Mouse (Mus musculus): ENCODE data around the gene Rabgap1l. TPM values are rescaled to one million over a fixed set of nuclear protein-coding genes. Genes with fewer than 3 reads are reported as not detected.
A peak's percentile ranks its signal among the peaks of the same experiment; 100 is the strongest.

Gene Rabgap1l
- polyA plus RNA-seq, 1 experiment, result 12.9 TPM

GRCm38 (mm10) chr1:160743229-160743628, 49.8 kb downstream of the Rabgap1l start:
- Histone ChIP-seq H3K27ac (ENCODE audit: insufficient read depth, low read depth, low read length) (no peak overlapping the region), H3K4me1 (ENCODE audit: control insufficient read depth, insufficient read depth, low read length) (no peaks in the 10 kb centered on the region), H3K36me3 (ENCODE audit: control insufficient read depth, insufficient read depth, low read length) (no peaks in the 10 kb centered on the region), H3K4me3 (ENCODE audit: insufficient read depth, low read depth, low read length) (no peak overlapping the region), H3K27me3 (replicated peaks; ENCODE audit: control insufficient read depth, insufficient read depth, low read length) (no peaks in the 10 kb centered on the region)
- TF ChIP-seq CTCF (conservative IDR thresholded peaks at IDR 0.05; ENCODE audit: insufficient read depth, insufficient read length, low read depth, low read length) (peak; percentile 42), POLR2A (IDR thresholded peaks at IDR 0.05; ENCODE audit: low read depth, low read length) (no peak)
- DNase-seq, result peak; percentile 75
- 1% methylated on average over 2 of the region's 2 CpGs for WGBS

GRCm38 (mm10) chr1:160740650-160741049, 52.4 kb downstream of the Rabgap1l start:
- 63% methylated on average over 2 of the region's 2 CpGs for WGBS
- Histone ChIP-seq H3K27ac (ENCODE audit: insufficient read depth, low read depth, low read length) (no peak overlapping the region), H3K4me3 (ENCODE audit: insufficient read depth, low read depth, low read length) (no peak overlapping the region), H3K36me3 (ENCODE audit: control insufficient read depth, insufficient read depth, low read length) (no peaks in the 10 kb centered on the region), H3K27me3 (replicated peaks; ENCODE audit: control insufficient read depth, insufficient read depth, low read length) (no peaks in the 10 kb centered on the region), H3K4me1 (ENCODE audit: control insufficient read depth, insufficient read depth, low read length) (no peaks in the 10 kb centered on the region)
- TF ChIP-seq CTCF (conservative IDR thresholded peaks at IDR 0.05; ENCODE audit: insufficient read depth, insufficient read length, low read depth, low read length) (no peak), POLR2A (IDR thresholded peaks at IDR 0.05; ENCODE audit: low read depth, low read length) (no peak)
- no peak for DNase-seq

GRCm38 (mm10) chr1:160734743-160735142, 58.3 kb downstream of the Rabgap1l start:
- TF ChIP-seq CTCF (conservative IDR thresholded peaks at IDR 0.05; ENCODE audit: insufficient read depth, insufficient read length, low read depth, low read length) (no peak), POLR2A (IDR thresholded peaks at IDR 0.05; ENCODE audit: low read depth, low read length) (no peak)
- H3K4me3 ChIP-seq (ENCODE audit: insufficient read depth, low read depth, low read length), result no peak overlapping the region
- H3K27ac ChIP-seq (ENCODE audit: insufficient read depth, low read depth, low read length), result no peak overlapping the region
- 0 out of 2 replicates have a peak, but pooled peaks cover 1% of the 10 kb centered on the region for H3K36me3 ChIP-seq (ENCODE audit: control insufficient read depth, insufficient read depth, low read length)
- no peaks in the 10 kb centered on the region for H3K4me1 ChIP-seq (ENCODE audit: control insufficient read depth, insufficient read depth, low read length)
- 82% methylated on average over 2 of the region's 2 CpGs for WGBS
- H3K27me3 ChIP-seq (replicated peaks; ENCODE audit: control insufficient read depth, insufficient read depth, low read length), result no peaks in the 10 kb centered on the region
- no peak for DNase-seq

- WGBS, result 90% methylated on average over 4 of the region's 4 CpGs
- no peak overlapping the region for H3K4me3 ChIP-seq (ENCODE audit: insufficient read depth, low read depth, low read length)
- no peak overlapping the region for H3K27ac ChIP-seq (ENCODE audit: insufficient read depth, low read depth, low read length)
- TF ChIP-seq CTCF (conservative IDR thresholded peaks at IDR 0.05; ENCODE audit: insufficient read depth, insufficient read length, low read depth, low read length) (no peak), POLR2A (IDR thresholded peaks at IDR 0.05; ENCODE audit: low read depth, low read length) (no peak)
- 0 out of 2 replicates have a peak, but pooled peaks cover 1% of the 10 kb centered on the region for H3K36me3 ChIP-seq (ENCODE audit: control insufficient read depth, insufficient read depth, low read length)
- DNase-seq, result no peak
- no peaks in the 10 kb centered on the region for H3K4me1 ChIP-seq (ENCODE audit: control insufficient read depth, insufficient read depth, low read length)
- H3K27me3 ChIP-seq (replicated peaks; ENCODE audit: control insufficient read depth, insufficient read depth, low read length), result no peaks in the 10 kb centered on the region
Observed at GRCm38 (mm10) chr1:160729944-160730343, 63.1 kb downstream of the Rabgap1l start.

- WGBS, result 18% methylated on average over 3 of the region's 3 CpGs
- Histone ChIP-seq H3K36me3 (ENCODE audit: control insufficient read depth, insufficient read depth, low read length) (no peaks in the 10 kb centered on the region; the same call in 1 of the 2 replicates), H3K27ac (ENCODE audit: insufficient read depth, low read depth, low read length) (no peak overlapping the region), H3K4me3 (ENCODE audit: insufficient read depth, low read depth, low read length) (no peak overlapping the region), H3K27me3 (replicated peaks; ENCODE audit: control insufficient read depth, insufficient read depth, low read length) (no peaks in the 10 kb centered on the region), H3K4me1 (ENCODE audit: control insufficient read depth, insufficient read depth, low read length) (no peaks in the 10 kb centered on the region)
- DNase-seq, result peak; percentile 32
- TF ChIP-seq CTCF (conservative IDR thresholded peaks at IDR 0.05; ENCODE audit: insufficient read depth, insufficient read length, low read depth, low read length), result 0 out of 2 replicates have a peak, but pooled peaks have one; percentile 15
- TF ChIP-seq POLR2A (IDR thresholded peaks at IDR 0.05; ENCODE audit: low read depth, low read length), result no peak
Observed at GRCm38 (mm10) chr1:160717742-160718141, 75.3 kb downstream of the Rabgap1l start.

GRCm38 (mm10) chr1:160714685-160715084, 78.3 kb downstream of the Rabgap1l start:
- TF ChIP-seq POLR2A (IDR thresholded peaks at IDR 0.05; ENCODE audit: low read depth, low read length) (no peak), CTCF (conservative IDR thresholded peaks at IDR 0.05; ENCODE audit: insufficient read depth, insufficient read length, low read depth, low read length) (0 out of 2 replicates have a peak, but pooled peaks have one; percentile 16)
- no peak for DNase-seq

DNA sequence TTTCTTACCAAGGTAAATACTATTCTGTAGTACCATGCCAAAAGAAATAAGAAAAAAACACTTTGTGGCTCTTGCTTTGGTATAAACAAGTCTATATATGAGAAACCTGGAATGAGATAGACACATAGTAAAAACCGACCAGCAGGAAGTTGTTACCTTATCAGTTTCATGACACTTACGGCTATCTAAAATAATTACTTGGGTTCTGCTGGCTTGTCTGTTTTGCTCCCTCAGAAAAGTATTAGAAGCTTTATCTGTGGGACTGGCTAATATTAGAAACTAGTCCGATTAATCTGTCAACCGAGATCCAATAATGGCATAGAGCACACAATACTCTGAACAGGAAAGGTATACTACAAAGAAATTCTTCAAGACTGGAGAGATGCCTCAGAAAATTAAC, 79.1 kb downstream of the Rabgap1l start:
- no peak for DNase-seq
- Histone ChIP-seq H3K4me1 (ENCODE audit: control insufficient read depth, insufficient read depth, low read length) (no peaks in the 10 kb centered on the region), H3K4me3 (ENCODE audit: insufficient read depth, low read depth, low read length) (no peak overlapping the region), H3K27ac (ENCODE audit: insufficient read depth, low read depth, low read length) (no peak overlapping the region), H3K36me3 (ENCODE audit: control insufficient read depth, insufficient read depth, low read length) (no peaks in the 10 kb centered on the region; the same call in 1 of the 2 replicates), H3K27me3 (replicated peaks; ENCODE audit: control insufficient read depth, insufficient read depth, low read length) (no peaks in the 10 kb centered on the region)
- TF ChIP-seq CTCF (conservative IDR thresholded peaks at IDR 0.05; ENCODE audit: insufficient read depth, insufficient read length, low read depth, low read length) (no peak), POLR2A (IDR thresholded peaks at IDR 0.05; ENCODE audit: low read depth, low read length) (no peak)
- WGBS, result 88% methylated on average over 4 of the region's 4 CpGs

More at GRCm38 (mm10) chr1:160714685-160715084, 78.3 kb downstream of the Rabgap1l start:
- Histone ChIP-seq H3K4me1 (ENCODE audit: control insufficient read depth, insufficient read depth, low read length) (no peaks in the 10 kb centered on the region), H3K27me3 (replicated peaks; ENCODE audit: control insufficient read depth, insufficient read depth, low read length) (no peaks in the 10 kb centered on the region), H3K36me3 (ENCODE audit: control insufficient read depth, insufficient read depth, low read length) (no peaks in the 10 kb centered on the region; the same call in 1 of the 2 replicates), H3K27ac (ENCODE audit: insufficient read depth, low read depth, low read length) (no peak overlapping the region), H3K4me3 (ENCODE audit: insufficient read depth, low read depth, low read length) (no peak overlapping the region)
